Mouse (Mus musculus) embryo, embryonic 10 days (tissue): ENCODE measurements at regions not wholly inside any gene's neighbourhood (a gene's known extent, or its start where the extent isn't known, plus 50 kb on each side); places are given as distances from the start of the nearest gene placed in this dataset.

Source experiments
- DNase-seq: peaks from one replicate; pipeline ENCODE4 v3.0.0-alpha.2; 2015; ENCODE audit warnings: low spot score

DNA sequence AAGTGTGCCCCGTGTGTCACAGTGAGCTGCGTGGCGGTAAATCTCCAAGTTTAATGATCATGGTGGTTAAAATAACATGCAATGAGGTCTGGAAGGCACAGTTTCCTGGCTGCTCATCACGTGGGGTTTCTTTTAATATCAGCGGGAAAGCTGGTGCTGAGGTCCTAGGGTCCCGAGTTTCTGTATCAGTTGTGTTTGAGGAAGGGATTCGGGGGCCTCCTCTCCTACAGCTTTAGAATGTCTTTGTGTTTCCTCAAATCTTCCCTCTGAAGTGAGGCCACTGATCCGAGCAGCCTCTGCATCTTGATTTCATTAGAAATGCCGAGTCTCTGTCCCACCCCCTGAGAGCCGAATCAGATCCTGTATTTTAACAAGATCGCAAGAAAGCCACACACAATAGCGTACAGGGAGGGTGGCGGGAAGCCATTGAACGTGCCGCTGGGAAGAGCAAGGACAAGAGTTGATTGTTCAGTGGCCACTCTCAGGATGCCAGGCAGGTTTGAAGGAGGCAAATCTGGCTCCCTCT lies 215.5 kb downstream of the Ppp4r2 start:
- DNase-seq = peak; percentile 48

DNA sequence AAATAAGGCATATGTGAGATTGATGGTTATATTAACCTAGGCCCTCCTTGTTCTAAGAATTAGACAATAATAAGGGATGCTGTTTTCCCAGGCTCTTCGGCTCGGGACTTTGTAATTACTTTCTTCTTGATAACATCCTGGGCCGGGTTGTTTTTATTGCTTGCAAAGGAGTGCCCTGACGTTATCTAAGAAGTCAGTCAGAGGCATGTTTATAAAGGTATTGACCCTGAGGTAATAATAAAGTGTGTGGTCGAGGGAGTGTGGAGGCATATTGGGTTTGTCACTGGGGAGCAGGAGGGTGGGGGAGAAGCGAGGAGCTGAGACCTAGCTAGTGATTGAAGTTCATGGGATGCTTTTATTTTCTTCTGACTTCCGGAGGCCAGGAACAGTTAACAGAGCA lies 221.5 kb downstream of the Ppp4r2 start:
- DNase-seq = no peak

GRCm38 (mm10) chr6:101056318-101056717 lies 222.9 kb downstream of the Ppp4r2 start:
- no peak for DNase-seq

DNA sequence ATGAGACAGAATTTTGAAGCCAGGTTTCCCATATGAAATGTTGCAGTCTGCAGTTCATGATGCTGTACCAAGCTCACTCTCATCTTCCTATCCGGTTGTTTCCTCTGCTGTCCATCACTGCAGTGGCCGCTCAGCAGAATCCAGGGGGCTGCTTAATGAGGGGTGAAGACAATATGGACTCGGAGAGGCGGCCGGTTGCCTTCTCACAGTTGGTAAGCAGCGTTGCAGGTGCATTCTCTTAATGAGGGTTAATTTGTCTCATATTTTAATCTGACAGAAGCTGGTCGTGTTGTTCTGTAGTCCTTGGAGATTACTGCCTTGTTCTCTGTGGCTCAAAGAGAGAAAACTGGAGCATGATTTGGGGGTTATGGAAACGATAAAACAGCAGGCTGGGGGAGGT lies 225.6 kb downstream of the Ppp4r2 start:
- no peak for DNase-seq

- DNase-seq = no peak
These were observed 228.8 kb downstream of the Ppp4r2 start for GRCm38 (mm10) chr6:101062186-101062585.

DNA sequence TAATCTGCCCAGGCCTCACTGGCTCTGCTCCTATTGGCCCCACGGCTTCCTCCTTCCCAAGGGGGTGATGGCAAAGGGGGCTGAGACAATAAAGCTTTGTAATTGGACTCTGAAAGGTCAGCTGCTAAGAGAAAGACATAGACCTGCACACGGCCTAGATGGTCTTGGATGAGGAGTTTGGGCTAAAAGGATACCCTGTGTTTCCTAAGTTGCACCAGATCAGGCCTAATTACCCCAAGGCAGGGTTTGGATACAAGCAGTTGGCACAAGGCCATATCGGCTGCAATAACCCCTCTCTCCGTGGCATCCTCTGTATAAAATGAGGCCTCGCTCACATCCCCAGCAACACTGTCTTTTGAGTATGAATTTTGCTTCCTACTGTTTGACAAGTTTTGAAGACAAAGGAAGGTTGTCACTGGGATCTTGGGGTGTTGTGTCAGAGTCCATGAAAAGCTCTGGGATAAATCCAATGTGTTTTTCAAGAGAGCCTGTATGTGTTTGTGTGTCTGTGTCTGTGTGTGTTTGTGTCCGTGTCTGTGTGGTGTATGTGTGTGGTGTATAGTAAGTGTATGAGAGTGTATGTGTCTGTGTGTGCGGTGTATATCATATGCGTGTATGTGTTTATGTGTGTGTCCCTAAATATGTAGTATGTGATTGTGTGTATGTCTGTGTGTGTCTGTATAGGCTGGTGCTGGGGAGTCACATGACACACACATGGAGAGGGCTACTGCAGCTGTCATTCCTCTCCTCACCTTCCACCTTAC lies 242.5 kb downstream of the Ppp4r2 start:
- DNase-seq = no peak

GRCm38 (mm10) chr6:101078294-101078693 lies 244.9 kb downstream of the Ppp4r2 start:
- no peak for DNase-seq

- DNase-seq = no peak
These were observed 250.3 kb downstream of the Ppp4r2 start for GRCm38 (mm10) chr6:101083676-101084075.

GRCm38 (mm10) chr6:101092179-101092578 lies 258.8 kb downstream of the Ppp4r2 start:
- no peak for DNase-seq
